ENCODE assay signal across 18 mouse cellular contexts in the genomic region with DNA sequence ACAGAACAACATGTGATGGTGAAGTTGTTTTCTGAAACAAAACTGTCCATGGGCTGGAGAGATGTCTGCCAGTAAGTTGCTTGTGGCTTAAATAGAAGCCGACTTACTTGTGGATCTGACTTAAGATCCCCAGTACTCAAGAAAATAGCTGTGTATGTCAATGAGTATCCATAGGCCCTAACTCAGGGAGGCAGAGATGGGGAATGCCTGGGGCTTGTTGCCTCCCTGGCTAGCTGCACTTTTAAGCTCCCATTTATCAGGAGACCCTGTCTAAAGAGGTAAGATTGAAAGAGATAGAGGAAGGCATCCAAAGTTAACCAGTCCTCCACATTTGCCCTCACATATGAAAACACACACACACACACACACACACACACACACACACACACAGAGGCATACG.
A peak's percentile ranks its signal among the peaks of the same experiment; 100 is the strongest.
DNase-seq lines count a peak whose midpoint lies in the region; ATAC-seq lines count a peak whose summit lies in the region.
"Had no signal": no experiment of that assay in that cellular context is flagged by ENCODE, and none has a peak within 500 bp of the region (broad histone marks: within the 10 kb centered on the region; RNA-seq: fewer than 3 reads in every experiment).

No protein-coding gene starts in this region.

- H3K9ac ChIP-seq in midbrain, embryonic 11.5 days (ENCODE audit: low read length): no peak overlapping the region
- H3K9ac ChIP-seq in midbrain, embryonic 15.5 days: no peak overlapping the region

- no peak overlapping the region for H3K4me2 ChIP-seq in midbrain, embryonic 11.5 days
- H3K4me2 ChIP-seq in midbrain, embryonic 15.5 days: no peak overlapping the region

- H3K27ac ChIP-seq in midbrain, embryonic 11.5 days (ENCODE audit: low read depth, low read length): no peak overlapping the region
- no peak overlapping the region for H3K27ac ChIP-seq in midbrain, embryonic 15.5 days

- H3K27me3 ChIP-seq in midbrain, embryonic 11.5 days (ENCODE audit: control insufficient read depth, insufficient read depth, low read length): no peaks in the 10 kb centered on the region; the same call in 1 of the 2 replicates
- 0 out of 2 replicates have a peak, but pooled peaks cover 5% of the 10 kb centered on the region for H3K27me3 ChIP-seq in midbrain, embryonic 15.5 days (replicated peaks)
- H3K27me3 ChIP-seq: CH12.LX, Patski had no signal

- 82% methylated on average over 2 of the region's 2 CpGs for WGBS in midbrain, embryonic 11.5 days
- WGBS in midbrain, embryonic 15.5 days: 90% methylated on average over 2 of the region's 2 CpGs

- H3K36me3 ChIP-seq in midbrain, embryonic 11.5 days (ENCODE audit: control insufficient read depth, insufficient read depth, low read length): no peaks in the 10 kb centered on the region
- no peaks in the 10 kb centered on the region for H3K36me3 ChIP-seq in midbrain, embryonic 15.5 days (replicated peaks)
- H3K36me3 ChIP-seq: G1E had no signal

- DNase-seq in heart, adult 11 months: peak; percentile 58
- no peak for DNase-seq in heart, adult 9 months (ENCODE audit: low spot score in 2 of 2)
- peak; percentile 65 for DNase-seq in midbrain, embryonic 11.5 days (ENCODE audit: low spot score, missing footprints)
- DNase-seq: adrenal gland, adult 2 months; adrenal gland, postnatal 10 days; adrenal gland, postnatal 14 days; adrenal gland, postnatal 25 days; adrenal gland, postnatal 36 days; B cell, adult 2 months; cerebellum, adult 11 months; cerebellum, adult 11-12 months; cerebellum, adult 18-20 months had no signal

- no peak for ATAC-seq in midbrain, embryonic 11.5 days (ENCODE audit: low FRiP score)
- ATAC-seq in midbrain, embryonic 15.5 days (replicated peaks): no peak
- ATAC-seq: activated CD4-positive, CD25-positive, alpha-beta regulatory T cell, adult 4 months; CD4-positive, CD25-positive, alpha-beta regulatory T cell, adult 4 months; Patski had no signal

- no peaks in the 10 kb centered on the region for H3K4me1 ChIP-seq in midbrain, embryonic 11.5 days (ENCODE audit: control insufficient read depth, insufficient read depth, low read length)
- no peaks in the 10 kb centered on the region for H3K4me1 ChIP-seq in midbrain, embryonic 15.5 days

- no peak overlapping the region for H3K4me3 ChIP-seq in midbrain, embryonic 11.5 days (ENCODE audit: low read depth, low read length)
- H3K4me3 ChIP-seq in midbrain, embryonic 15.5 days: no peak overlapping the region

- H3K9me3 ChIP-seq in midbrain, embryonic 11.5 days (ENCODE audit: control insufficient read depth, low read length): no peaks in the 10 kb centered on the region
- no peaks in the 10 kb centered on the region for H3K9me3 ChIP-seq in midbrain, embryonic 15.5 days

Comparison
In these comparisons a context has a peak if more than half of its experiments do, and no peak if none do; other contexts are left out.
1. DNase-seq: peak in heart, adult 11 months (single experiment) and midbrain, embryonic 11.5 days (single experiment); none in heart, adult 9 months (0 of 2).